Mouse (Mus musculus) ovary, postnatal 10 days (tissue): ENCODE measurements around the gene Suox.
A peak's percentile ranks its signal among the peaks of the same experiment; 100 is the strongest.
"Not testable (repeated sequence)": the region's sequence is repeated elsewhere in the genome, so short reads cannot be mapped to it uniquely, and the experiment has no call there.

Experiments used
- DNase-seq: peaks from one replicate; pipeline ENCODE4 v3.0.0; 2022; ENCODE audit warnings: low spot score

Gene Suox

GRCm38 (mm10) chr10:128626311-128627310 lies 47.3 kb downstream of the Suox start, which contains the start of gene Rps26:
Rps26 (minus strand) TSS chr10:128626747.
- DNase-seq: peak; percentile 82

GRCm38 (mm10) chr10:128625287-128625894 lies 48.5 kb downstream of the Suox start:
- DNase-seq: no peak

- DNase-seq: not testable (repeated sequence)
These were observed 50.7 kb downstream of the Suox start for GRCm38 (mm10) chr10:128623106-128623613.

GRCm38 (mm10) chr10:128622702-128623101 lies 51.2 kb downstream of the Suox start:
- DNase-seq: no peak

GRCm38 (mm10) chr10:128621986-128622520 lies 51.8 kb downstream of the Suox start:
- no peak for DNase-seq

- DNase-seq: no peak
These were observed 53.6 kb downstream of the Suox start for GRCm38 (mm10) chr10:128620241-128620640.
